Mouse (Mus musculus): ENCODE results near the gene Ncam1. TPM values are rescaled to one million over a fixed set of nuclear protein-coding genes. Genes with fewer than 3 reads are reported as not detected.
A peak's percentile ranks its signal among the peaks of the same experiment; 100 is the strongest.

The Ncam1 gene
- polyA plus RNA-seq, 1 experiment from 2014 or later = 25.2 TPM

DNA sequence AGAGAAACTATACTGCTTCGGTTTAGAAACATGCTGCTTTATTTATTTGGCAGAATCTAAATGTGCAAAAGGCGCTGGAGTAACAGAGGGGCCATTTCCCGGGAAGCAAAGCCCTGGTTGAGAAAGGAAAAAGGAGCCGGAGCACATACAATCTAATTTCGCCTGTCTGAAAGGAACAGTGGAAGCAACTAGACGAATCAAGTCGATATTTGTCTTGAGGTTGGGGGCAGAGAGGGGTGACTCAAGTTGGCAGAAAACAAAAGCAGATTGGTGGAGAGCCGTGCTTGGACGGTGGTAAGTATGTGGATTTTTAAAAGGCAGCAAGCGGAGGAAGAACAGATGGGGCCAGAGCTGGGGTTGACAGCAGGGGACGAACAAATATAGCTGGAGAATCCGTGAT, 40.7 kb downstream of the Ncam1 start:
- H3K9ac ChIP-seq (ENCODE audit: low read length) = no peak overlapping the region
- WGBS = 42% methylated on average over 12 of the region's 12 CpGs
- H3K4me1 ChIP-seq (replicated peaks; ENCODE audit: control insufficient read depth, insufficient read depth, low read length) = 0 out of 2 replicates have a peak, but pooled peaks cover 2% of the 10 kb centered on the region
- H3K27me3 ChIP-seq (ENCODE audit: control insufficient read depth, insufficient read depth, low read depth, low read length) = no peaks in the 10 kb centered on the region
- H3K4me3 ChIP-seq (ENCODE audit: low read length) = no peak overlapping the region
- no peaks in the 10 kb centered on the region for H3K9me3 ChIP-seq (ENCODE audit: control insufficient read depth, low read length)
- ATAC-seq (ENCODE audit: low read depth) = peak; percentile 88
- H3K27ac ChIP-seq (ENCODE audit: low read length) = peak overlapping the region; percentile 61
- H3K4me2 ChIP-seq (ENCODE audit: low read depth, low read length) = peak overlapping the region; percentile 4; the same call in 1 of the 2 replicates
- H3K36me3 ChIP-seq (ENCODE audit: control insufficient read depth, insufficient read depth, low read length) = no peaks in the 10 kb centered on the region

DNA sequence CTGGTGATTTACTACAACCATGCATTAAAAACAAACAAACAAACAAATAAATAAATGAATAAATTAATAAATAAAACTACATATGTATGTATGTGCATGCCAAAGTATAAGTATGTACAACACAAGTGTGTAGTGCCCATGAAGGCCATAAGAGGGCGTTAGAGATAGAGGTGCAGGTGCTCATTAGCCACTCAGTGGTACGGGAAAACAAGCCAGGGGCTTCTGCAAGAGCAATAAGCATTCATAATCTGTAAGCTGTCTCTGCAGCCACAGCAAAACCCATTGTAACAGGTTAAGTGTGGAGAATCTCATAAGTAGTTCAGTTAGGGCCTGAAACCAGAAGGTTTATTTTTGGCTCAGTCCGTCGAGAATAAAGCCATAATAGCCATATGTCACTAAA, 41.1 kb downstream of the Ncam1 start:
- H3K9ac ChIP-seq (ENCODE audit: low read length) = no peak overlapping the region
- H3K4me2 ChIP-seq (ENCODE audit: low read depth, low read length) = peak overlapping the region; percentile 4
- no peaks in the 10 kb centered on the region for H3K36me3 ChIP-seq (ENCODE audit: control insufficient read depth, insufficient read depth, low read length)
- 0 out of 2 replicates have a peak, but pooled peaks cover 2% of the 10 kb centered on the region for H3K4me1 ChIP-seq (replicated peaks; ENCODE audit: control insufficient read depth, insufficient read depth, low read length)
- H3K27ac ChIP-seq (ENCODE audit: low read length) = peak overlapping the region; percentile 61
- ATAC-seq (ENCODE audit: low read depth) = no peak
- 81% methylated on average over 4 of the region's 4 CpGs for WGBS
- no peak overlapping the region for H3K4me3 ChIP-seq (ENCODE audit: low read length)
- no peaks in the 10 kb centered on the region for H3K27me3 ChIP-seq (ENCODE audit: control insufficient read depth, insufficient read depth, low read depth, low read length)
- no peaks in the 10 kb centered on the region for H3K9me3 ChIP-seq (ENCODE audit: control insufficient read depth, low read length)

DNA sequence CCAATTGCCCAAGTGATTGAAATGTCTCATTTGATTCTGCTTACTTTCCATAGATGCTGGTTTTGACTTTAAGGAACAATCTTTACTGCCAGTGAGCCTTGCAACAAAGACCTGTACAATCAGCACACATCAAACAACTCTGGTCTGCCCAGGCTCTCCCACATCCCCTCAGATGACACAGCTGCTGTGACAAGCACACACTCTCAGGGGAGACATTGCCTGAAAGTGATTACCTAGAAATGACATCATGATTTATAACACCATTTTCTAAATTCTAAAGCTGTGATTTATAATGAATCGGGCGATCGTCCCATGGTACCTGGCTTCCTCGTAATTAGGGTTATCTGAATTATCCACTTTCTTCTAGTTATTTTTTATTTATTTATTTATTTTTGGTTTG, 42.0 kb downstream of the Ncam1 start:
- no peaks in the 10 kb centered on the region for H3K9me3 ChIP-seq (ENCODE audit: control insufficient read depth, low read length)
- 0 out of 2 replicates have a peak, but pooled peaks cover 2% of the 10 kb centered on the region for H3K4me1 ChIP-seq (replicated peaks; ENCODE audit: control insufficient read depth, insufficient read depth, low read length)
- no peak for ATAC-seq (ENCODE audit: low read depth)
- WGBS = 87% methylated on average over 4 of the region's 4 CpGs
- no peak overlapping the region for H3K4me3 ChIP-seq (ENCODE audit: low read length)
- no peaks in the 10 kb centered on the region for H3K36me3 ChIP-seq (ENCODE audit: control insufficient read depth, insufficient read depth, low read length)
- H3K4me2 ChIP-seq (ENCODE audit: low read depth, low read length) = no peak overlapping the region
- no peaks in the 10 kb centered on the region for H3K27me3 ChIP-seq (ENCODE audit: control insufficient read depth, insufficient read depth, low read depth, low read length)
- no peak overlapping the region for H3K9ac ChIP-seq (ENCODE audit: low read length)
- H3K27ac ChIP-seq (ENCODE audit: low read length) = no peak overlapping the region

DNA sequence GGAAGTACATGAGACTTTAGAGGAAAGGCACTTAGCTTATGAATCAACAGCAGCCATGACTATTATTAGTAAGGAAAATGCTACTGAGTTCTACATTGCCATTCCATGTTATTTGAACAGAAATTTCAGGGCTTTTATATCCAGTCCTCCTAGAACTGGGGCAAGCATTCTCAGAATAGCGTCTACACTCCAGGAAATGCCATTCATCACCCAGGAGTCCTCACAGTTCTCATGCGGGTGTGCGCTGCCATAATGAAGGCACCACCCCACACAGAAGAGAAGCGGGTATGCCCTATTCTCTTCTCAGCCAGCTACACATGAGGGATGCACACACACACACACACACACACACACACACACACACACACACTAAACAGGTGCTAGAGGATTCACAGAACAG, 43.5 kb downstream of the Ncam1 start:
- Histone ChIP-seq H3K27me3 (ENCODE audit: control insufficient read depth, insufficient read depth, low read depth, low read length) (no peaks in the 10 kb centered on the region), H3K4me1 (replicated peaks; ENCODE audit: control insufficient read depth, insufficient read depth, low read length) (0 out of 2 replicates have a peak, but pooled peaks cover 2% of the 10 kb centered on the region), H3K9me3 (ENCODE audit: control insufficient read depth, low read length) (no peaks in the 10 kb centered on the region), H3K9ac (ENCODE audit: low read length) (no peak overlapping the region), H3K36me3 (ENCODE audit: control insufficient read depth, insufficient read depth, low read length) (no peaks in the 10 kb centered on the region), H3K27ac (ENCODE audit: low read length) (no peak overlapping the region), H3K4me2 (ENCODE audit: low read depth, low read length) (no peak overlapping the region), H3K4me3 (ENCODE audit: low read length) (no peak overlapping the region)
- WGBS = 80% methylated on average over 4 of the region's 4 CpGs
- ATAC-seq (ENCODE audit: low read depth) = no peak

DNA sequence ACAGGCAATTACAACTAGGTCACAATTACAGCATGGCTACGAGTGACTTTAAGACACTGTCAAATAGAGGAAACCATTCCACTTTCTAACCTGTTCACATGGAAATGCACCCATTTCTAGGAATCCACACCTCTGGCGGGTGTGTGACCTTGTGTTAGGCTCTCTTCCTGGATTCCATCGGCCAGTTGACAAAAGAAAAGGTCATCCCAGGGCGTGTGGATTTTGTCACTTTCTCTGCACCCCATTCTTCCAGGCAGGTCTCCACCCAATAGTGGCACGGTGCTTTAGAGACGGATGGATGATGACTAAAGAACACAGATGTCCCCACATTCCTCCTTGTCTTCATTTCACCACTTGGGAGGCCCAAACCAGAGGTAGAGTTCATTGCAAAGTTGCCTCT, 47.3 kb downstream of the Ncam1 start:
- H3K9me3 ChIP-seq (ENCODE audit: control insufficient read depth, low read length) = no peaks in the 10 kb centered on the region
- H3K4me3 ChIP-seq (ENCODE audit: low read length) = no peak overlapping the region
- 63% methylated on average over 6 of the region's 6 CpGs for WGBS
- no peaks in the 10 kb centered on the region for H3K36me3 ChIP-seq (ENCODE audit: control insufficient read depth, insufficient read depth, low read length)
- no peak overlapping the region for H3K9ac ChIP-seq (ENCODE audit: low read length)
- no peak for ATAC-seq (ENCODE audit: low read depth)
- H3K27me3 ChIP-seq (ENCODE audit: control insufficient read depth, insufficient read depth, low read depth, low read length) = no peaks in the 10 kb centered on the region
- H3K4me1 ChIP-seq (replicated peaks; ENCODE audit: control insufficient read depth, insufficient read depth, low read length) = 0 out of 2 replicates have a peak, but pooled peaks cover 2% of the 10 kb centered on the region
- H3K27ac ChIP-seq (ENCODE audit: low read length) = no peak overlapping the region
- H3K4me2 ChIP-seq (ENCODE audit: low read depth, low read length) = no peak overlapping the region

DNA sequence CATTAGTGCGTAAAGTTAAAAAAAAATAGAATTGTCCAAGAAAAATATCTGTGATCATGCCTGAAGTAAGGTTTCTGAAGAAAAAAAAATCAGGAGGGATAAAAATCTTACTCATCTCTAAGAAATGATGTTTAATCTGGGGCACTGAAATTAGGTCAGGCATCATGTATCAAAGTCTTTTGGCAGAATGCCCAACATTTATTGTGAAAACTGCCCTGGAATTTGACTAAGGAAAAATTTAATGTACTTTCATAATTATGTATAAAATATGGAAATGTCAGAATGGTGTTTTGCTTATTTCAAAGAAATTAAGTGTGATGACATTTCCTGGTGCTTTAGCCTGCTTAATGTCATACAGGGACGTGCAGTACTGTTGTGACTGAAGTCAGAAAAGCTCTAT, 52.5 kb downstream of the Ncam1 start:
- 44% methylated on average over 2 of the region's 2 CpGs for WGBS
- H3K4me3 ChIP-seq (ENCODE audit: low read length) = no peak overlapping the region
- no peaks in the 10 kb centered on the region for H3K27me3 ChIP-seq (ENCODE audit: control insufficient read depth, insufficient read depth, low read depth, low read length)
- H3K9me3 ChIP-seq (ENCODE audit: control insufficient read depth, low read length) = no peaks in the 10 kb centered on the region
- ATAC-seq (ENCODE audit: low read depth) = peak; percentile 59; the same call in 1 of the 2 replicates
- 0 out of 2 replicates have a peak, but pooled peaks cover 3% of the 10 kb centered on the region for H3K4me1 ChIP-seq (replicated peaks; ENCODE audit: control insufficient read depth, insufficient read depth, low read length)
- H3K36me3 ChIP-seq (ENCODE audit: control insufficient read depth, insufficient read depth, low read length) = no peaks in the 10 kb centered on the region
- no peak overlapping the region for H3K4me2 ChIP-seq (ENCODE audit: low read depth, low read length)
- no peak overlapping the region for H3K9ac ChIP-seq (ENCODE audit: low read length)
- H3K27ac ChIP-seq (ENCODE audit: low read length) = no peak overlapping the region

DNA sequence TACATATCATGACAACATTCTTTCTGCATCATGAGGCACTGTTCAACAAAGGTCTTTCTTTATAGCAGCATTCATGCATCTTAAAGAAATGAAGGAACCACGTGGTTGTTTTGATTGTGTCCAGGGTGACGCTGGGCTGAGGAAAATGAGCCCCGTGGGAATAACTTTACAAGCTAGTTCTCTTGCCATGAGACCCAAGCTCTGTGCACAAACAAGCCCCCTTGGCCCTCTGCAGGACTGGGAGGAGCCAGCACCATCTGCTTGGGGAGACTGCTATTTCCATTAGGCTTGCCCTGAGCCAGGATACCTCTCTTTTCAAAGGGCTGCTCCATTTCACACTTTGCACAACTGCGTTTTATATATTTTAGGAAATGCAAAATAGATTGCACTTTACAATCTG, 53.0 kb downstream of the Ncam1 start:
- 0 out of 2 replicates have a peak, but pooled peaks cover 3% of the 10 kb centered on the region for H3K4me1 ChIP-seq (replicated peaks; ENCODE audit: control insufficient read depth, insufficient read depth, low read length)
- no peaks in the 10 kb centered on the region for H3K36me3 ChIP-seq (ENCODE audit: control insufficient read depth, insufficient read depth, low read length)
- H3K4me2 ChIP-seq (ENCODE audit: low read depth, low read length) = no peak overlapping the region
- H3K27ac ChIP-seq (ENCODE audit: low read length) = no peak overlapping the region
- no peaks in the 10 kb centered on the region for H3K9me3 ChIP-seq (ENCODE audit: control insufficient read depth, low read length)
- no peak overlapping the region for H3K4me3 ChIP-seq (ENCODE audit: low read length)
- peak; percentile 26; the same call in 1 of the 2 replicates for ATAC-seq (ENCODE audit: low read depth)
- WGBS = 38% methylated on average over 4 of the region's 4 CpGs
- H3K9ac ChIP-seq (ENCODE audit: low read length) = no peak overlapping the region
- H3K27me3 ChIP-seq (ENCODE audit: control insufficient read depth, insufficient read depth, low read depth, low read length) = no peaks in the 10 kb centered on the region

DNA sequence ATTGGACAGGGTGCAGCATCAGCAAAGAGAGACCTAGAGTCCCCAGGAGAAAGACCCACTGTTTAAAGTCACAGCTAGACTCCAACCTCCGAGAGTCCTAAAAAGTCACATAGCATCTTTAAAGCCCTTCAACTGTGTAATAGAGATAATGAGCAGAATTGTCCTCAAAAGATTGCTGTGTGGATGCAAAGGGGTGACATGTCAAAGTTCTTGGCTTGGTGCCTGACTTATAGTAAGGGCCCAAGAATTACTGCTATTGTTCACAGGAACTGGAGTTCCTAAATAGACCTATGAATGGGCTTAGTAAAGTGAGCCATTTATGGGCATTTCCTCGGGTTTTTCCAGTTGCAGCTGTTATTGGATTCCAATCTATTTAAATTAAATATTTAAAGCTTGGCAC, 54.4 kb downstream of the Ncam1 start:
- no peak overlapping the region for H3K9ac ChIP-seq (ENCODE audit: low read length)
- H3K4me1 ChIP-seq (replicated peaks; ENCODE audit: control insufficient read depth, insufficient read depth, low read length) = 0 out of 2 replicates have a peak, but pooled peaks cover 3% of the 10 kb centered on the region
- H3K27ac ChIP-seq (ENCODE audit: low read length) = no peak overlapping the region
- H3K4me3 ChIP-seq (ENCODE audit: low read length) = no peak overlapping the region
- ATAC-seq (ENCODE audit: low read depth) = no peak
- H3K9me3 ChIP-seq (ENCODE audit: control insufficient read depth, low read length) = no peaks in the 10 kb centered on the region
- H3K27me3 ChIP-seq (ENCODE audit: control insufficient read depth, insufficient read depth, low read depth, low read length) = no peaks in the 10 kb centered on the region
- no peak overlapping the region for H3K4me2 ChIP-seq (ENCODE audit: low read depth, low read length)
- WGBS = 54% methylated on average over 2 of the region's 2 CpGs
- H3K36me3 ChIP-seq (ENCODE audit: control insufficient read depth, insufficient read depth, low read length) = no peaks in the 10 kb centered on the region

DNA sequence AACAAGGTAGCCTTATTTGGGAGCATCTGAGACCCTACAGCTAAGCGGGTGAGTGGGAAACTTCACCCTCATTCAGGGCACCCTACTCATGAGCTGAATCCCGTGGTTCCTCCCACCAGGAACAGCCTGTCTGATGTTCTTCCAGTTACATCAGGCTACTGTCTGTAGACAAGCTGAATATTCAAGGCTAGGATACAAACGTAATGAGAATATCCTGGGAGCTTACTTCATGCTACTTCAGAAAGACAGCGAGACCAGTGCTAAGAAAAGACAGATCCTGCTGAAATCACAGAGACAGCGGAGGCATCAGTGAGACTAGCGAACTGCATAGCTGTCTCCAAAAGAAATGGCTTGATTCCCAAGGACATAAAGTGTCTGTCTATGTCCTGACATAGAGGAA, 58.8 kb downstream of the Ncam1 start:
- ATAC-seq (ENCODE audit: low read depth) = no peak
- H3K9ac ChIP-seq (ENCODE audit: low read length) = no peak overlapping the region
- H3K27me3 ChIP-seq (ENCODE audit: control insufficient read depth, insufficient read depth, low read depth, low read length) = no peaks in the 10 kb centered on the region
- H3K27ac ChIP-seq (ENCODE audit: low read length) = no peak overlapping the region
- H3K4me1 ChIP-seq (replicated peaks; ENCODE audit: control insufficient read depth, insufficient read depth, low read length) = no peaks in the 10 kb centered on the region
- H3K4me2 ChIP-seq (ENCODE audit: low read depth, low read length) = no peak overlapping the region
- H3K9me3 ChIP-seq (ENCODE audit: control insufficient read depth, low read length) = no peaks in the 10 kb centered on the region
- H3K36me3 ChIP-seq (ENCODE audit: control insufficient read depth, insufficient read depth, low read length) = no peaks in the 10 kb centered on the region
- no peak overlapping the region for H3K4me3 ChIP-seq (ENCODE audit: low read length)
- WGBS = 83% methylated on average over 6 of the region's 6 CpGs

DNA sequence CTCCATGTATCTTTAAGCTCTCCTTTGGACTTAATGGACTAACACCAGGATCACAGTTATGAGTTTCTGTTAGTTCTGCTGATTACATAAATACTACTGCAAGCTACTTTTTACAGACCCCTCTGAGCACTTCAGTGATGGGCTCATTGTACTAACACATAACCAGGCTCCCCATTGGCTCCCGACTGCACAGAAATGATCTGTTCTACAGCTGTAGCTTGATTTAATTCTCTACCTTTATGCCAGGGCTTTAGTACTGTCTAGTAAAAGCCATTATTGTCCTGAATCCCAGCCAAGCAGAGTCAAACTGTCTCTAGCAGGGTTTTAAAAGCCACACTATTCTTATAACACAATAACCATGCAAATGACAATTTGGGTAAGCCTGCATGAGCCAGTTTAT, 60.2 kb downstream of the Ncam1 start:
- no peak overlapping the region for H3K4me2 ChIP-seq (ENCODE audit: low read depth, low read length)
- no peak overlapping the region for H3K9ac ChIP-seq (ENCODE audit: low read length)
- 64% methylated on average over 1 of the region's 1 CpGs for WGBS
- no peak overlapping the region for H3K27ac ChIP-seq (ENCODE audit: low read length)
- H3K27me3 ChIP-seq (ENCODE audit: control insufficient read depth, insufficient read depth, low read depth, low read length) = no peaks in the 10 kb centered on the region
- H3K4me3 ChIP-seq (ENCODE audit: low read length) = no peak overlapping the region
- no peaks in the 10 kb centered on the region for H3K36me3 ChIP-seq (ENCODE audit: control insufficient read depth, insufficient read depth, low read length)
- no peak for ATAC-seq (ENCODE audit: low read depth)
- no peaks in the 10 kb centered on the region for H3K9me3 ChIP-seq (ENCODE audit: control insufficient read depth, low read length)
- no peaks in the 10 kb centered on the region for H3K4me1 ChIP-seq (replicated peaks; ENCODE audit: control insufficient read depth, insufficient read depth, low read length)

Data from lung, embryonic 16.5 days (tissue).